Mouse (Mus musculus): ENCODE data around the gene Ralgps1.
A peak's percentile ranks its signal among the peaks of the same experiment; 100 is the strongest.

The Ralgps1 gene

GRCm38 (mm10) chr2:33370777-33371647 lies at the start of gene Ralgps1:
Ralgps1 (minus strand) TSS chr2:33371486.
- DNase-seq (ENCODE audit: low spot score), result peak; percentile 96

DNA sequence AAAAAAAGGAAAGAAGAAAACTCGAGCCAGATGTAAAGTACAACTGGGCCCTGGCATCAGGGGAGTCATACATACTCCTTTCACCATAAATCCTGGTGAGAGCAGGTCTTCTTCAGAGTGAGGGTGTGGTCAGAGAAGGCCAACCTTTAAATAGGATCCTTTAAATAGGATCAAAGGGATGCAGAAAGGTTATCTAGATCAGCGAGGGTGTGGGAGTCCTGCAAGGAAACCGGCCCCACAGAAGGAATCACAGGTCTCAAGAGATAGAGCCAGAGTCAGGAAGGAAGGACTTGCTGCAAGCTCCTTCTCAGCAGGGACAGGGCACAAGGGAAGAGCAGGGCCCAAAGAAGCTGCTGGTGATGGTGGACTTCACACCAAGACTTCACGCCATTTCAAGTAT lies 46.2 kb upstream of the Ralgps1 start:
- DNase-seq (ENCODE audit: low spot score), result no peak

DNA sequence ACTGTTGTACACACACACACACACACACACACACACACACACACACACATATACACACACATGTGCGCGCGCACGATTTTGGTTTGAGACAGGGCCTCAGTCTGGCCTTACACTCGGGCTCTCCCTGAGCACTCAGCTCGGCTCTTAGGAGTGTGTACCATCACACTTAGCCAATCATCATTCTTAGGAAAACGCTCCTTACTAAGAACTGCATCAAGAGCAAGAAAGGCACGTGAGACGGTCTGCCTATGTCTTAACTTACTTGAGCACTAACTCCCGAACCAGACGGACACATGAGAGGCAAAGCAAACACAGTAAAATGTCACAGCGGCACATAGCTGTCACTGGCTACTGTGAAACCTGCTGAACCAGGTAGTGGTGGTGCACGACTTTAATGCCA lies 42.7 kb upstream of the Ralgps1 start:
- DNase-seq (ENCODE audit: low spot score), result no peak

DNA sequence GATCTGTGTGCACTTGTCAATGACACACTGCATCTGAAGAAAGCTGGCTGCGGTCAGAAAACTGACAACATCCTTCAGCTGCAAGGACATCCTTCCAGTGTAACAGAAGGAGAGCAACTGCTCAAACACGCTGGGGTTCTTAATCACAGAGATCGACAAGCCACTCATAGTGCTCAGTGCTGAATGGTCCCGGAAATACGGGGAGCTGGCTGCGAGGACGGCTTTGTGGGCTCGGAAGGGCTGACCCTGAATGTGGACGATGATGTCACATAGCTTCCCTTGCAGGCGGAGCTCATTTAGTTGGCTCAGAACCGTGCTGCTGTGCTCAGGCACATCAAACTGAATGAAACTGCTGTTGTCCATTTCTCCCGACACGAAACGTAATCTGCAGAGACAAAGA lies 40.8 kb upstream of the Ralgps1 start:
- DNase-seq (ENCODE audit: low spot score), result no peak

GRCm38 (mm10) chr2:33403511-33404003 lies 32.3 kb upstream of the Ralgps1 start:
- DNase-seq (ENCODE audit: low spot score), result no peak

GRCm38 (mm10) chr2:33402638-33403037 lies 31.4 kb upstream of the Ralgps1 start:
- DNase-seq (ENCODE audit: low spot score), result no peak

- DNase-seq (ENCODE audit: low spot score), result peak; percentile 56
These were observed 30.9 kb upstream of the Ralgps1 start for GRCm38 (mm10) chr2:33402236-33402635.

- no peak for DNase-seq (ENCODE audit: low spot score)
These were observed 29.9 kb upstream of the Ralgps1 start for GRCm38 (mm10) chr2:33401217-33401616.

DNA sequence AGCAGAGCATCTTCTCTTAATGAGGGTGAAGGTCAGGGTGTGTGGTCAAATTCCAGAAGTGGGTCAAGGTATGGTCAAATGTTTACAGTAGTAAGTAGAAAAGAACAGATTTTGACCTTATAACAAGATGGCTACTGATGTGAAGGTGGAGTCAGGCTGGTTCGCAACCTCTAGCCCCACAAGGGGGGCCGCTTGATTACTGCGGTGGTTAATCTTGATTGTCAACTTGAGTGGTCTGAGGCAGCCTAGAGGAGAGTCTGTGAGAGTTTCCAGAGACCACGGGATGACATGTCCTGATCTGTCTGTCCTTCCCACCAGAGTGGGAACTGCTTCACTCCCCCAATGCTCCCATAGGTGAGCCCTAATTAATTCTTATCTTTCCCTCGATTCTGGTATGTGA lies 29.3 kb upstream of the Ralgps1 start:
- DNase-seq (ENCODE audit: low spot score), result no peak

- no peak for DNase-seq (ENCODE audit: low spot score)
These were observed 27.8 kb upstream of the Ralgps1 start for GRCm38 (mm10) chr2:33399091-33399490.

GRCm38 (mm10) chr2:33397036-33397435 lies 25.8 kb upstream of the Ralgps1 start:
- no peak for DNase-seq (ENCODE audit: low spot score)

DNA sequence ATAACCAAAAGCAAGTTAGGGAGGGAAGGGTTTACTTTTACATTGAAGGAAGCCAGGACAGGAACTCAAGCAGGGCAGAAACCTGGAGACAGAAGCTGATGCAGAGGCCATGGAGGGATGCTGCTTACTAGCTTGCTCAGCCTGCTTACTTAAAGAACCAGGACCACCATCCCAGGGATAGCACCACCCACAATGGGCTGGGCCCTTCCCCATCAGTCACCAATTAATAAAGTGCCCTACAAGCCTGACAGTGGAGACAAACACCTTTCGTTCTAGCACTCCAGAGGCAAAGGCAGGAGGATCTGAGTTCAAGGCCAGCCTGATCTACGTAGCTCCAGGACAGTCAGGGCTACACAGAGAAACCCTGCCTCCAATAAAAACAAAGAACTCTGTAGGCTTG lies 23.8 kb upstream of the Ralgps1 start:
- DNase-seq (ENCODE audit: low spot score), result no peak

- no peak for DNase-seq (ENCODE audit: low spot score)
These were observed 22.8 kb upstream of the Ralgps1 start for GRCm38 (mm10) chr2:33393951-33394635.

GRCm38 (mm10) chr2:33393021-33393420 lies 21.7 kb upstream of the Ralgps1 start:
- no peak for DNase-seq (ENCODE audit: low spot score)

- DNase-seq (ENCODE audit: low spot score), result no peak
These were observed 542 bp upstream of the Ralgps1 start for GRCm38 (mm10) chr2:33371648-33372408.

DNA sequence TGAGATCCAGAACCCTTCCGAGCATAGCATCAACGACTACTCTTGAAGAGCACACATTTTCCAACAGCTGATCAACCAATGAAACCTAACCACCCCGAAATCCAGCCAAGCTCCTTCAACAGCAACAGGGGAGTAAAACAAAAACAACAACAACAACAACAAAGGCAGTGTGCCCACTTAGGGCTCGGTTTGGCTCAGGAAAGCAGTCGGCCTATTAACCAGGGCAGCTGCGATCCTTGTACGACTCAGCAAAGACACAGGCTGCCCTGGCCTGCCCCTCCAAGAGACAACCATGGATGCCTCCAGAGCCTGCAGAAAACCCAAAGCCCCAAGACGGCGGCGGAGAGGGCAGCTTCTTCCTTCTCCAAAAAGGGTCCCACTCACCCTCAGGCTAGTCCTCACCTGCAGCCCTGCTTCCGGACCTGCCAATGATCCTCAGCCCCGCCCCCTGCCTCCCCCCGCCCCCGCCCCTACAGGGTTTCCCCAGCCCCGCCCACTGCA lies 960 bp downstream of the Ralgps1 start:
- DNase-seq (ENCODE audit: low spot score), result no peak

DNA sequence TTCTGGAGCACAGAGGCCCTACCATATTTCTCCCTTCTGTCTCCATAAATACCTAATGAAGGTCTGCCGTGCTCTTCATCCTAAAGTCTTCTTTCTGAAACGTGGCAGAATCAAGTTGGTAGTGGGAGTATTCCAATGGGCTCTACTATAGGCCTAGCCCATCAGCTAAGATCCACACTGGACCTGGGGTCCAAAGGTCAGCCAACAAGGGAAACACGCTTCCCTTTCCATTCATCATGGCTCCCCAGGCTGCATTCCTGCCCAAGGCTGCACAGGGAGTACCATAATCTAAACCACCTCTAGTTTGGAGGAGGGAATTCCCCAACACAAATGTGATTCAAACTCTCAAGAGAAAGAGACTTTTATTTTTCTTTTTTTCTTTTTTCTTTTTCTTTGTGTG lies 1.8 kb downstream of the Ralgps1 start:
- no peak for DNase-seq (ENCODE audit: low spot score)

- no peak for DNase-seq (ENCODE audit: low spot score)
These were observed 2.8 kb downstream of the Ralgps1 start for GRCm38 (mm10) chr2:33368486-33368885.

GRCm38 (mm10) chr2:33365703-33366471 lies 5.4 kb downstream of the Ralgps1 start:
- DNase-seq (ENCODE audit: low spot score), result no peak

DNA sequence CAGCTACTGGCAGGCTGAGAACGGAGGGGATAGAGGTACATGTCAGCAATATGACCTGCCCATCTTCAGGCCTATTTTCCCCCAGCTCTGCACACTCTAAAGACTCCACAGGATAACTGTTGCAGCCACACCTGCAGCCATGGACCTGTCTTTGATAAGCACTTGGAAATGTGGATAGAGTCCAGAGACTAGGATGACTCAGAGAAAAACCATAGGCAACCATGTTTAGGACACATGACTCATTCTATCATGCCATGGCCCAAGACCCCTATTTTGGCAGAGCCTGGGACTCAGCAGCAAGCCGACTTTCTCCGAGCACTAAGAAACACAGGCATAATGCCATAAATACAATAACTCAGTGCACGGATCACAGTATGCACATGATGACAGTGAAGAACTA lies 6.6 kb downstream of the Ralgps1 start:
- no peak for DNase-seq (ENCODE audit: low spot score)

DNA sequence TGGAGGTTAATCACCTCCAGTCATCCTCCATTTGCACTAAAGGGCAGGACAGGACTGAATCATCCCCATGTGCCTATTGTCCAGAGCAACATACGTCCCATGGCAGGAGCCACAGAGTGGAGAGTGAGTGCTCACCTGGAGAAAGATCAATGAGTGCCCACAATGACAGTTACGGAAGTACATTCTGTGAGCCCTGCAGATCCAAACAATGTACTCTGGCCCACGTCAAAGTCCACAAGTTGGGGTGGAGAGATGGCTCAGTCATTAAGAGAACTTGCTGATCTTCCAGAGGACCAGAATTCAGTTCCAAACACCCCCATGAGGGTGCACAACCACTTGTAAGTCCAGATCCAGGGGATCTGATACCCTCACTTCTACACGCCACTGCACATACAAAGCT lies 7.4 kb downstream of the Ralgps1 start:
- DNase-seq (ENCODE audit: low spot score), result no peak
